Mouse (Mus musculus) cerebellum, adult 9-10 months (tissue): ENCODE measurements at regions not wholly inside any gene's neighbourhood (a gene's known extent, or its start where the extent isn't known, plus 50 kb on each side); places are given as distances from the start of the nearest gene placed in this dataset.

ENCODE experiments used
- DNase-seq: peaks from one replicate; pipeline ENCODE4 v3.0.0; 2022

DNA sequence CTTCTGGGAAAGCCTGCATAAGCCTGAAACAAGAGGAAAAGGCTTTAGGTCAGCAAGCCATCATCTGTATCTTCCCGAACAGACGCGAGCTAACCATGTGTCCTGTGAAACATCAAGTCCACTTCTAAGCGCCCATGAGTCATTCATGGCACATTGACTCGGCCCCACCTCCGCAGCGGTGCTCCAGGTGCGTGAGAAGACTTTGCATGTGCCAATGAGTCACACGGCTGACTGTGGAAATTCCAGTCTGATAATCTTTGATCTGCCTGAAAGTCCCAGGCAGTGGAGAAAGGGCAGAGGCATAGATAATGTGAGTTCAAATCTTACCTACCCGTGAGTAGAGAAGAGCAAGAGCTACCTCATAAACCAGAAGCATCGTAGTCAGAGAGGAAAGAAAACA, 137.8 kb downstream of the Pfkfb3 start:
- DNase-seq: no peak

DNA sequence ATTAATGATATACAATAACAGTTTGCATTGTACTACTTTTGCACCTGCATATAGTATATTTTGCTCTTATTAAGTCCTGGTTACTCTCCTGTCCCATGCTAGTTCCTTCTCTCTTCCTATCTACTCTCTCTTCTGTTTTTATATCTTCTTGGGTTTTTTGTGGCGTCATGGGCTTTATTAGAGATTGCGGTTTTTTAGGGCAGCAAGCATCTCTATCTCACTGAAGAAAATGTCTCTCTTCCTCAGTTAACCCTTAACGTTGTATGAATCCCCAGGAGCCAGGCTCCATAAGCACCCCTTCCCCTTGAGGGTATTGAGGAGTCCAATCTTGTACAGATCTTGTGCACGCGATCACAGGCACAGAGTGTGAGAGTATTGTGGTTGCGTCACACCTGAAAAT, 141.4 kb downstream of the Pfkfb3 start:
- DNase-seq: no peak

DNA sequence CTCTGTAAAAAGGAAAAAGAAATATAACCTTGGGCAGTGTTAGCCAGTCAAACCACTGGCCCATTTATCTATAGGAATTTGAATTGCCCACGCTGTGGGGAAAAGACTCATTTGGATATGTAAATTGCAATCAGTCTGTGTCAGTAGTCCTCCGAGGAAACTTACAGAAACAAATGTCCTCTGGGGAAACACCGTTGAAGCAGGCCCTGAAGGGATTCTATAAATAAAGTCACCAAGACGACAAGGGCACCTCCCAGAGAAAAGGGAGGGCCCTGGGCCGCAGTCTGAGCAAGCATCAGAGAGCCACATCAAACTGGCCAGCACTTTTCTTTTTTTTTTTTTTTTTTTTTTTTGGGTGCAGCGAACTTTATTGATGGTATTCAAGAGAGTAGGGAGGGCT, 145.4 kb downstream of the Pfkfb3 start:
- no peak for DNase-seq

DNA sequence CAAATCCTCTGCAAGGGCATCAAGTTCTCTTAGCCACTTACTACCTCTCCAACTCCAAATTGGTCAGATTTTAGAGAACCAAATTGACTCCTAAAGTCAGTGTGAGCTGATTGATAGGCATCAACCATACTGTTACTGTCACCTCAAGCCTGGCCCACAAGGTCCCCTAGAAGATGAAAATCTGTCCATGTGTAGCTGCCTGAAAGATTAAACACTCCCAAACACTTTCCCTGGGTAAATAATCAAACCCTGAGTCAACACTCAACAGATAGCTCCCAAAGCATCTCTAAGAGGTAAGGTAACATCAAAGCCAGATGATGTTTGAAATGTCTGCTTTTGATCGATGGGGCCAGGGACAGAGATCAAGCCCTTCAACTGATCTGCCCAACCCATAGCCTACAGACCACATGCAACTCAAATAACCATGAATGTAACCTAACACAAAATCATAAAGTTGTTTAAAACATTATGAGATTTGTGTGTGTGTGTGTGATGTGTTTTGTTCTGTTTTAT, 147.7 kb downstream of the Pfkfb3 start:
- no peak for DNase-seq

DNA sequence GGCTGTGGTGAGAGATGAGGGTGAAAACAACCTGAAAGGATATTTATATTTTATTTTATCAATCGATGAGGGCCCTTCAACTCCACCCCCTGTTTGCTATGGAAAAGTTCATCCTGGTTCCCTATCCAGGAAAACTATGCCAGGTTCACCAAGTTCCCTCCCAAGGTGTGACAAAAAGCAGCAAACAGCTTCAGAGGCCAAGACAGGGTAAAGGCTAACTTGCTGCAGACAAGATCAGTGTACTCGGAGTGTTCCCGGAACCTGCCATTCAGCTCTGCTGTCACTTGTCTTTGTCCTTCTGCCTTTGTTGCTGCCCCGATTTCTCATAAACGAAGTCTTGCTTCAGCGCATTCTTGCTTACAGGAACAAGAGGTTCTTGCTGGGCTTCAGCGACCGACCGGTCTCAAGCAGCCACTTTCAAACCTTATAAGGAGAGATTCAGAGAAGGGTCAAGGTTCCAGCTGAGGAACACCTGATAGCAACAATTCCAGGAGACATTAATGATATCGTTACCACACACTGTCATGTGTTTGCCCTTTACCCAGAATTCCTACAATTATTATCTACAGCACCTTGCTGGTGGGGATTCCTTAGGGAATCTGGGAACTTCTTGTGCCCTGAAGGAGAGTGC, 151.5 kb downstream of the Pfkfb3 start:
- no peak for DNase-seq

DNA sequence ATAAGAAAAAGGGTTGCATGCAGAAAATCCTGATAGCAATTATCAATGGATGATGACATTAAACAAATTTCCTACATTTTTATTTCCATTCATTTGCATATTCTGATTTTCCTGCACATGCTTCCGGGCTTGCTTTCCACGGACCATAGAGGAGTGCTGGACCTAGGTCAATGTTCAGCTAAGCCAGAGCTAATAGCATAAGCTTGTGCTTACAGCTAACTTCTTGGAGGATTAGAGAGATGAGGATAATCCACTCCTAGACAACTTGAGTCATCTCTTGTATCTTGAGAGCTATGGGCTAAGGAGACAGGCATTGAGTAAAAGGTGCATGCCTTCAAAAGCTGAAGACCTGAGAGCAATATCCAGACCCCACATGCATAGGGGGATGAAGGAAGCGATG, 154.5 kb downstream of the Pfkfb3 start:
- DNase-seq: no peak

DNA sequence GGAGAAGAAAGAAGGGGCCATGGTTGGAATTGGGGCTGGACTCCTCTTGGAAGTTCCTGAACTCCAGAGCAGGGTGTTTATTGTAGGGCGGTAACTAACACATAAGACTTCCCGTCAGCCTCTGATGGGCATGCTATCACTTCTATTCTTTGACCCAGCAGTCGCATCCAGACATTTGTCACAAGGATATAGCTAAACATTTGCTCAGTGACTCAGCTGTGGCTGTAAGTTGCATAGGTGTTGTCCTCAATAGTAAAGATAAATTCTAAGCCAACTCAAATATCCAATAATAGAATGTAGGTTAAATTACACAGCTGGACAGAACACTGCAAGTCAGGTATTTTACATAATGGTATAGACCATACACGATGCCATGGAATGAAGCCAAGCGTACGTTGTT, 154.9 kb downstream of the Pfkfb3 start:
- DNase-seq: no peak

DNA sequence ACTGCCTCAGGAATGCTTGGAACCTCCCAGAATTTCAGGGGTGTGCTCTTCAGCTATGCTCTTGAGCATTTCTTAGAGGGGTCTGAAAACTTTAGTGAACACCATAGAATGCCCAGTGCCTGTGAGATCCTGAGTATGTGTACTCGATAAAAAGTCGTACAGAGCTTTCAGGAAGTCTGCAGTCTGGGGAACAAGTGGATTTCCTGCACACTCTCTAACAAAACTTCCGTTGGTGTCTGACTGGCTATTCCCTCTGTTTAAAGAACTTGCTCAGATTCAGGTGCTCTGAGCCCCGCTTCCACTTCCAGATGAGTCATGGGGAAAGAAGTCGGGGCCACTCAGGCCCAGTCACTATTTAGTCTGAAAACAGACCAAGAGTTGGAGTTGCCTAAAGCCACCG, 155.5 kb downstream of the Pfkfb3 start:
- no peak for DNase-seq

DNA sequence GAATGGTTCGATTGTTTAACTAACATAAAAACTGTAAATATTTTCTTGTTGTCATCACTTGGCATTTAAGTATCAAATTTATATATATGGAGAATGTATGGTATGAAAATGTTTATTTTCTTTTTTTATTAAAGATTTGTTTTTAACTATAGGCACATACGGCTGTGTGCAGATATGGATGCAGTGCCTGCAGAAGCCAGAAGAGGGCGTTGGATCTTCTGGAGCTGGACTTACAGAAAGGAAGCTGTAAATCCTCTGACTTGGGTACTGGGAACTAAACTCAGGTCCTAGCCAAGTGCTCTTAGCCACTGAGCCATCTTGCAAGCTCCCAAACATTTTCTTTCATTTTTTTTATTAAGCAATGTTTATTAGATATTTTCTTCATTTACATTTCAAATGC, 157.0 kb downstream of the Pfkfb3 start:
- no peak for DNase-seq

DNA sequence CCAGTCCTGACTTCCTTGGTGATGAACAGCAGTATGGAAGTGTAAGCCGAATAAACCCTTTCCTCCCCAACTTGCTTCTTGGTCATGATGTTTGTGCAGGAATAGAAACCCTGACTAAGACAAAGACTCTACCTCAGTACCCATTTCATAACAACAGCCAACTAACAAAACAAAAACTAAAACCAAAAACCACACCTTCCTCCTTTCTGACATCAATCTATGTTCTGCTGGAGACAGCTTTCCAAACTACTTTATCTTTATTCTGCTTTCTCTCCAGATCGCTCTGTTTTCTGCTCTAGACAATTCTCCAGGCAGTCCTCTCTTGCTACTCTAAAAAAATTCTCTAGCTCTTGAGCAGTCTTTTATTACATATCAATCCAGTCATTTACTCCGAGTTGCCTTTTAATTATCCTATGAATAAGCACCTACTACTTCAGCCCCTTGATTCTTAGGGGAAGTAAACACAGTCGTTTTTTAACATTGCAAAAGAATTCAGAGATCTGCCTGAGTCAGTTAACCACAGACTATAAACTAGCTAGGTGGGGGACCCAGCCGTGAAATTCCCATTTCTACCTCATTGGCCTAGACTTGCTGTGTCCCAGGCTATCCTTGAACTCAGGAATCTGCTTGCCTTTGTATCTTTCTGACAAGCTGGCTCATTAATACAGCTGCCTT, 159.1 kb downstream of the Pfkfb3 start:
- no peak for DNase-seq

DNA sequence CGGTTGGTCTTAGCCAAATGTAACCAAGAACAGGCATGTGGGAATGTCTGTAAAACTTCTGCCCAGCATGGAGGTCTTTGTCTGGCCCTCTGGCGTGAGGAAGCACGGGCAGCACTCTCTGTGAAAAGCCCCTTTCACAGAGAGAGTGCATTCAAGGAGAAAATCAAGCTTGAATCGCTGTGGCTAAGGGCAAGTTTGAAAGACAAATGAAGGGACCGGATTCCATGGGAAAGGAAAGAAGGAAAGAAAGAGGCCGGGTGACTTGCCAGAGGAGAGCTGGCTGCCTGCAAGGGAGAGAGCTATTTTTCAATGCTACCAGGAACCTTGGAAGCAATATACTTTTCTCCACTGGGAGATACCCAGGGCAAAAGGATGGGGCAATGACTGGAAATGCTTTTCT, 162.2 kb downstream of the Pfkfb3 start:
- DNase-seq: peak; percentile 11

DNA sequence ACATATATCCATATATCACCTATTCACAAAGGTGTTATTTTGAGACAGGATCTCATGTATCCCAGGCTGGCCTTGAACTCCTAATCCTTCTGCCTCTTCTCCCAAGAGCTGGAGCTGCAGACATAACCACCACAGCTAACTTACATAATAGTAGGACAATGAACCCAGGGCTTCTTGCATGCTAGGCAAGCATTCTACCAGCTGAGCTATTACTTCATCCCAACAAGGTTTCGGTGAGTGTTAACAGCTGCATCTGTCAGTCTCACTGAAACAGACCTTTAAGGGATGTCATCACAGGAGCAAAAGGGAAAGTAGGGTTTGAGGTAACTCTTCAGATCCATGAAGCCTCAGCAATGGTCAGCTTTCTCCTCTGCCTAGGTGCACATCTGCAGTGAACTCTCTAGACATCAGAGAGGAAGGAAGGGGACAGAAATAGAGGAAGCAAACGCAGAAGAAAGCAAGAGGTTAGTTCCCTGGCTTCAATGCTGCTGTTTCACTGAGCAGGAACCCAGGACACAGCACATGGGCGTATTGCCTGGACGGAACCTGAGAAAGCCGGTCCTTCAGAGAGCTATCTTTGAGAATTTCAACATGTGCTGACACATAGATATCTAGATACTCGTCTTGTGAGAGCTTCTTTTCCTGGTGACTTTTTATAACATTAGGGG, 163.1 kb downstream of the Pfkfb3 start:
- DNase-seq: no peak

DNA sequence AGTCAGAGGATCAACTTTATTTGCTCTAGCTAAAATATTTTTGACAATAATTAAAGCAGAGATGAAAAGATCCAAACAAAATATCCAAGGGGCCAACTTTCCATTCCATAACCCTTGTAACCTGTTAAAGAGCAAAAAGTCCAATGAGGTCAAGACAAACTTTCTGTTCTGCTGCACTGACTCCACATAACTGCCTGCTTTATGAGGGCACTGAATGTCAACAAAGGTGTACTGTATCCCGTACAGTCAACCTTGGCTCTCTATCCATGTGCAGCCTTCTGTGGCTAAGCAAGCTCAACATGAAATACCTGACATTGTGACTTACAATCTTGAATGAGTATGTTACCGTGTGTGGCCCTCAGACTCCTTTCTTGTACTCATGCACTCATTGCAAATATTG, 166.3 kb downstream of the Pfkfb3 start:
- no peak for DNase-seq

DNA sequence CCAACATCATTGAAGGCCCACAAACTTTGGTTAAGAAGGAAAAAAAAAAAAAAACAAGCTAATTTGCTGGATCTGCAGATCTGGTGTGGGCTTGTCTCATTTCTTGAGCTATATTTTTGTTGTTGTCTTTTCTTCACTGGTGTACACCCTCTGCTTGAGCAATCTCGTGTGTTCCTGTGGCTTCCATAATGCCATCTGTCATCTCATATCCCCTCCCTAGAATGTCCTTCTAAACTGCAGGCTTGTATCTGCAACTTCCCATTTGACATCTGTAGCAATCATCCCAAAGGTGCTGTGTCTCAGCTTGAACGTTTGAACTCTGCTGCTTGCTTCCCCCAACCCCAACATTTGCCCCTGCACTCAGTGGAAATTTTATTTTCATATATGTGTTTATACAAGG, 170.1 kb downstream of the Pfkfb3 start:
- no peak for DNase-seq

DNA sequence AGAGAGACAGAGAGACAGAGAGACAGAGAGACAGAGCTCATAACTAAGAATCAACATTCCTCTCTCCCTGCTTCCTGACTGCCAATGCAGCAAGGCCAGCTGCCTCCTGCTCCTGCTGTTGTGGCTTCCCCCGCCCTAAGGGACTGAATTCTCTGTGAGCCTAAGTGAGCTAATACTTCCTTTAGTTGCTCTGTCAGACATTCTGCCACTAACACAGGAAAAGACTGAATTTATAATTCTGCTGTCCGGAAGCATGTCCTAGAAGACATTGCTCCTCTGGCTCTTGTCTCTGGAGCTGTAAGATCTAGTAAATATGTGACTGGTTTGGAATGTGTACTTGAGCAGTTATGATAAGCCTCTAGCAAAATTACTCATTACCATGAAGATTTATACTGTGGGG, 176.7 kb downstream of the Pfkfb3 start:
- DNase-seq: no peak

DNA sequence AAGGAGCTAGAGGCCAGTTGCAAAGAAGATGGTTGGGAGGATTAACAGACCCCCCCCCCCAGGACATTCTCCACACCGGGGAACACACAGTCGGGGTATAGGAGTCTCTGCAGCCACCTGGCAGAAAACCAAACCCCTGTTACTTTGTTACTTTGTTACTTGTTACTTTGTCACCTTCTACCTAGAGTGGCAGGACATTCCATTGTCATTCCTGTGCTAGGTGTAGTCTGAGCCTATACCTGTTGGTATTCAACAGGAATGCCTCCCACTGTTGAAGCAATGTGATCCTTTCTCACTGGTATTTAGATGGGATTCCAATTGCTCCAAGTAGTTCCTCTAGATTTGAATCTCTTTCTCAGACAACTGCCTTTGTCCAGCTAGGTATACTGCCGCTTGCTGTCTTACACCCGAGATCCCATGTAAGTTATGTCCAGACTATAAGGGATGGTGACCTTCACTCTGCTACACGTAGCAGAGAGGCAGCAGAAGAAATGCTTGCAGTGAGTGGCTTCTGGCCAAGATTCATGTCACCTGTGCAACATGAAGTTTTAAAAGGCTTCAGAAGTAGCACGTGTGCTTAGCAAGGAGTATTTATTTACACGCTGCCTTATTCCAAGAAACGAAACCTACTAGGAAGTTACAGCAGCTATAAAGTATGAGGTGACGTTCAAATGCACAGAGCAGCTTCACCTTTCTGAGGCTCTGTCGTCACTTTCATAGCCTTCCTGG, 178.0 kb downstream of the Pfkfb3 start:
- DNase-seq: no peak

DNA sequence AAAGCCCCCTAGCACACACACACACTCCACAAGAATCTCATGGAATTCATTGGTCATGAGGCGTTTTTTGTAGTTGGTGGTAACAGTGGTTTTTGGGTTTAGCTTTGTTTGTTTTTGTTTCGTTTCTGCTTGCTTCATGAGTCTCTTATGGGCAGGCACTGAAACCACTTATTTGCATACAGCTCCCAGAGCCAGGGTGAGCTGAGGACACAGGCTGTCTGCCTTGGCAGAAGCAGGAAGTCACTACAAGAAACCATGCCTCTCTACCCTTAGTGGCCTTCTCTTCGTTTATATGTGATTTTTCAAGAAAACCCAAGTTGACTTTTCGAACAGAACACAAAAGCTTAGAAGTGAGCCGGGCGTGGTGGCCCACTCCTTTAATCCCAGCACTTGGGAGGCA, 178.8 kb downstream of the Pfkfb3 start:
- DNase-seq: no peak

DNA sequence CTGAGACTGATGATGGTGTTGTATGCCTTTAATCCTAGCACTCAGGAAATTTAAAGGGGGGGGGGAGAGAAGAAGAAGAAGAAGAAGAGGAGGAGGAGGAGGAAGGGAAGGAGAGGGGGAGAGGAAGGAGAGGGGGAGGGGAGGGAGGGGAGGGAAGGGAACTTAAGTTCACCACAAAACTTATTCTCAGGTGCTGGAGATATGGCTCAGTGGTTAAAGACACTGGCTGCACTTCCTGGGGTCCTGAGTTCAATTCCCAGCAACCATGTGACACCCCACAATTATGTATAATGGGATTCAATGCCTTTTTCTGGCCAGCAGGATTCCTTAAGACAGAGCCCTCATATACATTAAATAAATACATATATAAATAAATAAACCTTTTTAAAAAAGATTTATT, 183.6 kb downstream of the Pfkfb3 start:
- no peak for DNase-seq

DNA sequence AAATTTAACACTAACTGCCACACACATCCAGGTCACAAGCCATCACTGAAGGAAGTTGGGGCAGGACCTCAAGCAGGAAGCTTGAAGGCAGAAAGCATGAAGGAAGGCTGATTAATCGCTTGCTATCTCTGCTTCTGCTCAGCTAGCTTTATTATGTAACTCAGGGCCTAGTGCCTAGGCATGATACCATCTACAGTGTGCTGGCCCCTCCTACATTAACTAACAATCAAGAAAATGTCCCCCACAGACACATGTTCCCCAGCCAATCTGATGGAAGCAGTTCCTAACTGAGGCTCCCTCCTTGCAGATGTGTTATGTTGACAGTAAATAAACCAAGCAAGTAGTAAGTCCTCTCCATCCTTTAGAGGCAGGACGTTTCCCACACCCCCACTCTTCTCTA, 186.6 kb downstream of the Pfkfb3 start:
- no peak for DNase-seq

DNA sequence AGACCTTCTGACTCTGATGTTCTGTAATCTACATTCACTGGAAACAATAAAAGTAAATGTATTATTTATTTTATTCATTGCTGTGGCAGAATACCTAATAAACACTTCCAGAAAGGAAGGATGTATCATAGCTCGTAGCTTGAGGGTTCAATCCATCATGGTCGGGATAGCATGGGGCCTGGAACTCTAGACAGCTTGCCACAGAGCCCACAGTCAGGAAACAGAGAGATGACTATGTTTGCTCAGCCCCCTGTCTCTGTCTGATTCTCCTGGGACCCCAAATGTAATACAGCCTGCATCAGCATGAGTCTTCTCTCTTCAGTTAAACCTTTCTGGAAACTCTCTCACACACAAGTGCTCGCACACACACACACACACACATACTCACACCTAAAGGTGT, 188.1 kb downstream of the Pfkfb3 start:
- DNase-seq: no peak

DNA sequence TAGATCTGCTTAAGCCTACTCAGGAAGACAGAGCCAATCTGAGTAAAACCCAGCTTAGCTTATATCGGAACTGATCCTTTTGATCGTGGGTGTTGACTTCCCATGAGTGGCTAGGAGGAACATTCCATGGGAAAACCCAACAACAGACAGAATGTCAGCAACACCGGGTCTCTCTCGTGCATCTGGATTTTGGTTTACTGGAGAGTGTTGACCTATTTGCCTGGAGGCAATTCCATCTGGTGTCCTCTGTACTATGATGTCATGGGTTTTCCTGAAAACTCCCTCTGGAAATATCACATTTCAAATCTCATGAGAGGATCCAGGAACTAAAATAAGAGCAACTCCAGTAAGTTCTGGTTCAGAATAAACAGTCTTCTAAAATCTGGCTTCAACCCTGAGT, 188.5 kb downstream of the Pfkfb3 start:
- no peak for DNase-seq

DNA sequence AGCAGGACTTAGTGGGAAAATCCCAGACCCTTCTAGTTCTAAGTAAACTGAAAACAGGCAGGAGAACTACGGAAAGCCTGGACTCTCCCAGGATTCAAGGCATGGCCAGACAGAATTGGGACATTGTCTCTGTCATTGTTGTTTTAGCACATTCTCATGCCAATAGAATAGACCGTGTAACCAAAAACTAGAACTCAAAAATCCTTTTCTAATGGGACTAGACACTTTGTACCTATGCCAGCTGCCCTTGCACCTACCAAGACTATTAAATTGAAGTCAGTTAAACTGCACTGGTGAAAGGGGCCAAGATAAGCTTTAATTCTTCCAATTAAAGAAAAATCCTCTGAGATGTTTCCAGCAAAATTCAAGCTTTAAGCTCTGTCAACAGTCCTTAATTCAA, 189.8 kb downstream of the Pfkfb3 start:
- DNase-seq: no peak

DNA sequence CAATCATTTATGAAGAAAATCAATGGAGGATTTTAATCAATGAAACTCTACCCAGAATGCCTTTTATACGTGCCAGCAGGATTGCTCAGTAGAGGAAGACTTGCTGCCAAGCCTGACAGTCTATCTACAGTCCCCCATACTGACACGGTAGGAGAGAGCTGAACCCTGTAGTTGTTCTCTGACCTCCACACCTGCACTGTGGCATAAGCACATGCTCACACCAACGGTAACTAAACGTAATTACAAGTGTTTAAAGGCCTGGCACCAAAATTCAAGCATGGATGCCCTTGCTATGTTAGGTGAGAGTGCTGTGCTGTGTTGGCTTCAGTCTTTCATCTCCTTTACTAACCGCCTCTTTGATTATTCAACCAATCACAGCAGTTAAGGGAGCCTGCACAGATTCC, 190.8 kb downstream of the Pfkfb3 start:
- DNase-seq: no peak
